Mouse (Mus musculus) ovary, postnatal 10 days (tissue): ENCODE measurements around the gene Sh3bp5.

Source experiments
- DNase-seq: peaks from one replicate; pipeline ENCODE4 v3.0.0; 2022; ENCODE audit warnings: low spot score

Sh3bp5 gene

DNA sequence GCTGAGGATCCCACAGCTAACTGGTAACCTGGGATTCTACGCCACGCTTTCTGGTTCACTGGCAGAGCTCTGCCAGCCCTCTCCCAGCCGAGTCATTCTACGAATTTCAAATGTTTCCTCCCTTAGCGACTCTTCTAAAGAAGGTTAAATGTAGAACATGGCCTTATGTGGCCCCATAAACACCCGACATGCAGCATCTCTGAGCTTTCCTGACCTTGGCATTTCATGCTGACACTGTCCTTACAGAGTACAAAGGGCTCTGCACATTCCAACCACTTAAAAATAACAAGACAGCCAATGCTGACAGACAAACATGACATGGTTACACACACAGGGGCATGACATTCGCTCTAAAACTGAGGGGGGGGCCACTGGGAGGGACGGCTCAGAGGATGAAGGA lies 27.2 kb downstream of the Sh3bp5 start:
- no peak for DNase-seq

DNA sequence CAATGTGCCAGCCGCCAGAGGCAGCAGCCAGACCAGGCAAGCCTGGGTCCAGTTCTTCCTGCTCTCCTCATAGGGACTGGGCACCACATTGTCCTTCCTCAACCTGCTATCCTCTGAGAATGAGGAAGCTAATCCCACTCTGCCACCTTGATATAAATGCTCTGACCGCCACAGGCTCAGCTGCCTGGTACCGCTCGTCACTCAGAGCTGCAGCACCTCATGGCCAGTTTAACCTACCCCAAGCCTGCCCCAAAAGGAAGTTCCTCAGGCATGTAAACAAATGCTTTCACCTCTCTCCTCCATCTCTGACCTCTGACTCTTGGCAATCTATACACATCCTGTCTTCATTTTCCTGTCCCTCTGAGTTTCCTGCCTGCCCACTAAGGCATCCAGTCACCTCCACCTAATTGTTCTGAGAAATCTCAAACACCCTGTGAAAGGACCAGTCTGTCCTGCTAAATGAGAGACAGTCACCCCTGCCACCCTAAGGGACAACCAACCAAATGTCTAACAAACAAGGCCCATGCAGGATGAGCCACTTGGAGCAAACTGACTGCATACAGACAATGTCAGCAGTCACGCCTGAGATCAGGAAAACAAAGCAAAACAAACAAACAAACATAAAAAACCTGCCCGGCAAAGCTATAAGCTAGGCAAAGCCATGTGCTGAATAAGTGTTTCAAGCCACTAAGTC lies 27.8 kb downstream of the Sh3bp5 start:
- no peak for DNase-seq

DNA sequence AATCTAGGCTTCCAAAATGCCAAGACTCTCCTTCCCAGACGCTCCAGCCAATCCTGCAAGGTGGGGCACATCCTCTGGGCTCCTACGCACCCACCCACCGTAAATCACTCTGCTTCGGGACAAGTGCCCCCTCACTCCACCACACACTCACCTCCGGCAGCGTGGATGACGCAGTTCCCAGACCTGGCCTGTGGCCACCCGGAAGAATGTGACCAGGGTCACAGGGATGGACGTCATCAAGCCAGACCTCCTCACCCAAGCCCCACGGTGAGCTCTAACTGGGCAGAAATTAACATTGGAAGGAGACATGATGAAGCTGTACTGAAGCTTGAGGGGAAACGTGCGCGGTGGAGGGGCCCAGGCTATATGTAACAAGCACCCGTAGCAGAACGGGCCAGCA lies 28.7 kb downstream of the Sh3bp5 start:
- DNase-seq, result no peak

DNA sequence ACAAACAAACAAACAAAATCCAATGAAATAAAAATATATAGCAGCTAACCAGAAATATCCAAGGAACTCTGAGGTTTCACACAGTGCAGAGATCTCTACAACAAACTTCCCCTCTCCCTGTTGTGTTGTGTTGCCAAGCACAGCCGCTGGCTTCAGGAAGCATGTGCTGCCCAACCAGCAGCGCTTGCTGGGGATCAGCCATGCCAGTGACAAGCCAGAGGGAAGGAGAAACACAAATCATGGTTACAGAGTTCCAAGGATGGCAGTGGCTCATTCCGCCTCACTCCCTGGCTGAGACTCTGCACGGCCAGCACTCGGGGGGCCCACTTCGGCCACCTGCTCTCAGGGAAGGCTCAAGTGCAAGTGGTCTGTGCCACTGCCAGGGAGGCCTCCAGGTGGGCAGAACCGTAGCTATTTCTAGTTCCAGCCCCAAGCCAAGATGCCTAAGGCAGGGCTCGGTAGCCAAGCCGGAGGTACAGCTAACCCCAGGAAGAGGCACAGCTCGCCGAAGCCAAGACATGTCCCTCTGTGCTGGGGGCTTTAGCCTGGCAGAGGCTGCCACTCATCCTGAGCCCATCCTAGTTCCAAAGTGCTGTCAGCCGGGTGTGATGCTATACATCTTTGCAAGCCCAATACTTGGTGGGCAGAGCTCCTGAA lies 29.6 kb downstream of the Sh3bp5 start:
- no peak for DNase-seq

DNA sequence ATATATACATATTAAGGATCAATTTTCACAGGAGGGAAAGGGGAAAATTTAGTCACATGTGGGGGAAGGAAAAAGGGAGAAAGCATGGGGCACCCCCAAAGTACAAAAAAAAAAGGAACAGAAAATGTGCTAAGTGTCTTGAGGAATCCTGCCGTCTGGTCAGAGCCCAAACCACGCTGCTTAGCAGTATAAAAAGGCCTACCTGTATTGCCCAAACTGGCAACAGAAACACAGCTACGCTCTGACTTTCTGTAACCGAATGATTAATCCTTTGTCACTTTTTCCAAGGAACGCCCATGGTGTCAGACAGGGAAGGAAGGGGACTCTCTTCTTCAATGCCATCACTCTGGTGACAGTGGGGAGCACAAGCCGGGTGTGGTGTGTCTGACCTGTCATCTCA lies 30.2 kb downstream of the Sh3bp5 start:
- DNase-seq, result no peak

DNA sequence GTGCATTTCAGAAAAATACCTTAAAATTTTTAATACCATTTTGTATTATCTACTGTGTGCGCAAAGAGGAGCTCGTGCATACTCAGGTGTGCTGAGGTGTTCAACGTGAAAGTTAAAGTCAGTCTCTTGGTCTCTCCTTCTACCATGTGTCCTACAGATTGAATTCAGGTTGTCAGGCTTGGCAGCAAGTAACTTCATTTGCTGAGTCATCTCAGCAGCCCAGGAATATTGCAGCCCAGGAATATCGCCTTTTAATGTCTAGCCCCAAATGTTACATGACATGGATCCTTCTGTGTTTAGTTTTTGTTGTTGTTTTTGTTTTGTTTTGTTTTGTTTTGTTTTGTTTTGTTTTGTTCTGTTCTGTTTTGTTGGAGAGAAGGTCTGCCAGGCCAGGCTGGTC lies 31.2 kb downstream of the Sh3bp5 start:
- DNase-seq, result no peak

DNA sequence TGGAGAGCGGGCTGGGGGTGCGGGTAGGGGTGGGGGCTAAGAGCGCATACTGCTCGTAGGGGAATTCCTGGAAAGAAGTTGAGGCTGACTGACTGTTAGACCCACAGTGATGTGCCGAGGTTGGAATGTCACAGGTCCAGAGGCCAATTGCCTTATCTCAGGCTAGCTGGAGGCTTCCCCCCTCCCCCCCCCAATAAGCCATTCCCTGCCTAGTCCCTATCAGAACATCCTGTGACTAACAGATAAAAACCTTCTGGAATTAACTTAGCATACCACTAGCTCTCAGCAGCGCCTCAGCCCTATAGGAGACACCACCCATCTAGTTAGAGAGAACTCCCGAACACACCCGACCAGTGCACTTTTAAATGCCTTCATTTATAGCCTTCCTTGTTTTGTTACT lies 31.9 kb downstream of the Sh3bp5 start:
- no peak for DNase-seq

DNA sequence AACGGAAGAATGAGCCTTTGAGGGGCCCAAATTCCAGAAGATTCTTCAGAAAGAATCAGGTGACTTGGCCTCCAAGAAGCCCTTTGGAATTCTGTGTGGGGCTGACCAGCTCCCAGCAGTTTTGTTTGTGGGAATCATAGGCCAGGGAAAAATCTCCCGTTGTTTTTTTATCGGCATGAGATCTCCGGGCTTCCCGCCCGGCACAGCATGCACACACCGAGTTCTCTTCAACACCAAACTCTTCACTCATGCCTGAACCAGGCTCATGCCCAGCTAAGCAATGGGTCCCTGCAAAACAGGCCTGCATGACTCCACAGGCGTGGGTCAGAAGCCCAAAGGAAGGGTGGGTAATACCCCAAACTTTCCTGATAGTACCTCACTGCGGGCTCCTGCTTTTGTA lies 32.3 kb downstream of the Sh3bp5 start:
- no peak for DNase-seq

DNA sequence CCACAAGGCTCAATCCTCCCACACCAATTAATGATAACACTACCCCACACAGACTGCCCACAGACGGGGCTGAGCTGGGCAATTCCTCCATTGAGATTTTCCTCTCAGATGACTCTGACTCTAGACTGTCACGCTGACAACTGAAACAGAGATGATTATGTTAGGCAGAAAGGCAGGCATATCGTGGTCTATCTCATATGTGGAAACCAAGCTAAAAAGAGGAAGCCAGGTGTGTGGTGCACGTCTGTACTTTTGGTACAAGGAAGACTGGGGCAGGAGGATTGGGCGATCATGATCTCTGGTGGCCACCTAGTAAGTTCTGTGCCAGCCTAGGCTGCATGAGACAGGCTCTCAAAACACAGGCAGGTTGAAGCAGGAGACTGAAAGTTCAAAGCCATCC lies 33.2 kb downstream of the Sh3bp5 start:
- DNase-seq, result no peak

DNA sequence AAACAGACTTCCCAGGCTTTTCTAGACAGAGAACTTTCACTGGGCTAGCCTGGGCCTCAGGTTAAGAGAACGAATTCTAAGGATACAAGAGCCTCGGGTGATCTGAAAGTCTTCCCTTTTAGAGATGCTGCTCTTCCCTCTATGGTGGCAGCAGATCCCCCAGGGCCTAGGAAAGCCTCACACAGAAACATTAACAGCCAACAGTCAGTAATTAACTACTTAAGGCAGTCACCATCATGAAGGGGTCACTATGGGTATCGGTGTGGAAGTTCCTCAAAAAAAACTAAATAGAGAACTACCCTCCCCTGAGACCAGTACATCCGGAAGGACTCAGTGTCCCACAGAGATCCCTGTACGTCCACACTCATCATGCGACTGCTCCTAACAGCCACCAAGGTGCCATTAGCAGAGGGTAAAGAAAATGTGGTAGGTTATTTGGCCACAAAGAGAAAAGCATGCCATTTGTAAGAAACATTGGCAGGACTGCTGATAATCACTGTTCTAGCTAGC lies 33.9 kb downstream of the Sh3bp5 start:
- DNase-seq, result no peak

DNA sequence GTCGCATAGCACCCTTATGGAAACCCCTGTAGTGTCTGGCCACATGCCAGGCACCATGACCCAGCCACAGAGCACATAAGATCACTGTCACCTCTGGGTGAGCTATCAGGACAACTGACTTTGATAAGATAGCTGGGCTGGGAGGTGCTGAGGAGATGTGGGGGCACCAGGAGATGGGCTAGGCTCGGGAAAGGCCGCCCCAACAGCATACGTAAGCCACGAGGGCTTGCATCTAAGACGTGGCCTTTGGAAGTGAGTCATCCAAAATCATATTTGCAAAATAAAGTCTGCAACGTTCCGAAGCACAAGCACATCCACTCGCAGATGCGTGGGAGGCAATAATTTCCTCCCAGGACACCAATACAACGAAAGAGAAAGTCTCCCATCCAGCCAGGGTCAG lies 35.0 kb downstream of the Sh3bp5 start:
- DNase-seq, result no peak

DNA sequence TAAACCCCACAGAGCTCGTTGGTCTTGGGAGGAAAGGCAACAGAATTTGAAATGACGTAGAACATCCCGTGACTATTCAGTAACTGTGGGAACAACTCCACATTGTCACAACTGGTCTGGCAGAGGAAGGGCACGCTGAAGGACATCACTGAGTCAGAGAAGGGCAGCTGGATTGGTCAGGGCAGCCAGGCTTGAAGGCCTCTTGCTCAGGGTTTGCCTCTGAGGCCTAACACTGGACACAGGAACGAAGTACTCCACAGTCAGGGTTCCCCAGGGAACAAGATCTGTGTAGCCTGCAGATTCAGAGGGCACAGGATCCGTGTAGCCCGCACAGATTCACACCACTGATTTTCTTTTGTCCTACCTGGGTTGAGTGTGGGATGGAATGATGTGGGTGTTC lies 35.6 kb downstream of the Sh3bp5 start:
- DNase-seq, result no peak

DNA sequence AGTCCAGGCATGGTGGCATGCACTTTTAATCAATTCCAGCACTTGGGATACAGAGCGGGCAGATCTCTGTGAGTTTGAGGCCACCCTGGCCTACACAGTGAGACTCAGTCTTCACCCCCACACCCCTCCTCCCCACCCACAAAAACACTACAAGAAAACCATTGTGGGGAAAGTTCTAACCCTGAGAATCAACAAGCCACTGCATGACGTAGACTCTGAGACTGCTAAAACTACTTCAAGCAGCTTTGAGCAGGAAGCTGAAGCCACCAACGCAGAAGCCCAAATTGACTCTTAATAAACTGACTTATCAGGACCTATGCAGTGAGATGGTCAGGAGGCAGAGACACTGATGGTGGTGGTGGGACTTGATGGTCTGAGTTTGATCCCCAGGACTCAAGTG lies 36.6 kb downstream of the Sh3bp5 start:
- DNase-seq, result no peak

DNA sequence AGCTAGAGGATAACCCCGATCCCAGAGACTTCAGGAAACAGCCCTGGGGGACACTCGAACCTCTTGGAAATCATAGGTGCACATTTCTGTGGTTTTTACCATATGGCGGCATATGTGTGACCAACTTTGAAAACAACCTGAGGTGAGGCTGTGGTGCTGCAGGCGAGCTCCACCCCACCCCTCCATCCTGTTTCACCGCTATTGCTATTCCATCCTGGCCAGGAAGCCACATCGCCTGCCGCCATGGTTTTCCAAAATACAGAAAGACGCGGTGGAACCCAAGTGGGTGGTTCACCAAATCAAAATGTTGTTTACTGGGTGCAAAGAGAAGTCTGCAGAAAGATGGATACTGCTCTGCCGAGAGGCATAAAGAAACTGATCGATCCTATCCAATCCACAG lies 37.1 kb downstream of the Sh3bp5 start:
- no peak for DNase-seq

DNA sequence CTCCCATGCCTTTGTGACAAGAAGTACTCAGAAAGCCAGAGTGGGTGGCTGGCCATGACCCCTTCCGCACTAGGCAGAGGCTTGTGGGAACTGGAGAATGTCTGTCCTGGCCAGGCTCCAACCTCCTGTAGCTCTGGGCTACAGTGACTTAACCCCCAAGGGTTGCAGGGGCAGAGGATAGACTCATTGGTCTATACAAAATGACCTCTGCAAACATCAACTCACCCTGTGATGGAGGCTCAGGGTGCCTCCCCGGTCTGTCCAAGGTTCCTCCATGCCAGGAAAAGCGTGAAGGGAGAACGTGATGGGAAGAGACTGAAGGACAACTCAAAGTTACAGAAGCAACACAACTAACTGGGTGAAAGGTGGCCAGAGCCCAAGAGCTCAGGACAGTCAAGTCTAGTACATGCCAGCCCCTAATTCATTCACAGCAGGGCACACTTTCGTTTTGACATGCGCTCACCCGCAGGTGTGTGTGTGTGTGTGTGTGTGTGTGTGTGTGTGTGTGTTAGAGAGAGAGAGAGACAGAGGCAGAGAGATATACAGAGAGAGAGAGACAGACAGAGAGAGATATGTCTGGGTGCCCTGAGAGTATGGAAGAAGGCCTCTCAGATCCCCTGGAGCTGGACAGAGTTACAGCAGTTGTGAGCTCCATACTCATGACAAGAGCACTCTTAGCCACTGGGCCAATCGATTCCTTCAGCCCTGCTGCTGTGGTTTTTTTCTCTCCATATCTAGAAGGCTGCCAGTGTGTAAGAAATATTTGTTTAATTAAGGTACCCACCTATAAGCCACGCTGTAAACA lies 37.9 kb downstream of the Sh3bp5 start:
- DNase-seq, result no peak

DNA sequence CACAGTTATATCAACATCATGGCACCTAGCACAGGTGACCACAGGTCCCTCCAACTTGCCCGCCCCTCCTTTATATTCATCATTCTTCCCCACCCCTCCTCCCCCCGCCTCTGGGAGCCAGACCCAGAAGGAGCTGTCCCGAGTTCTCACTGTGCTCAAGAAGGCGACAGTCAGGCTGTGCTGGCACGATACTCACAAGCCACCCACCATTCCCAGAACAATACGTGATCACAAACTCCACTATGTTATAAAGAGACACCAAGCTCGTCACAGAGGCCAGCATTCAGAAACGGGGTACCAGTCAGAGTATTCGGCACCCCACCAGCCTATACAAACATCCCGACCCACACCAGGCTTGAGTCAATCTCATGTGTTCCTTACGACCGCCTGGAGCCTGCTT lies 38.5 kb downstream of the Sh3bp5 start:
- no peak for DNase-seq

DNA sequence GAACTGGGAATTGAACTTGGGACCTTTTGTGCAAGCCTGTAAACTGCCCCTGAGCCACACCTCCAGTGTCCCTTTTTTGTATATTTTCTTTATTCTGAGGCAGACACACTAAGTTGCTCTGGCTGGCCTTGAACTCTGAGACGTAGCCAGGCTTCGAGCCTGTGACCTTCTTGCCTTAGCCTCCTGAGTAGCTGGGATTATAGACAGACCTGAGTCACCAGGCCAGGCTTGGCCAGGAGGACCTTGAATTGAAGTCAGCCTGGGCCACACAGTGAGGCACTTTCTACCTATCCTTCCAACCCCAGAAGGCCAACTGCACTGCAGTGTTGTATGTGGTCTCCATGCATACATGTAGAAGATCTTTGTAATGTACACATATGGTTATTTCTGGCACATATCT lies 39.5 kb downstream of the Sh3bp5 start:
- DNase-seq, result no peak

DNA sequence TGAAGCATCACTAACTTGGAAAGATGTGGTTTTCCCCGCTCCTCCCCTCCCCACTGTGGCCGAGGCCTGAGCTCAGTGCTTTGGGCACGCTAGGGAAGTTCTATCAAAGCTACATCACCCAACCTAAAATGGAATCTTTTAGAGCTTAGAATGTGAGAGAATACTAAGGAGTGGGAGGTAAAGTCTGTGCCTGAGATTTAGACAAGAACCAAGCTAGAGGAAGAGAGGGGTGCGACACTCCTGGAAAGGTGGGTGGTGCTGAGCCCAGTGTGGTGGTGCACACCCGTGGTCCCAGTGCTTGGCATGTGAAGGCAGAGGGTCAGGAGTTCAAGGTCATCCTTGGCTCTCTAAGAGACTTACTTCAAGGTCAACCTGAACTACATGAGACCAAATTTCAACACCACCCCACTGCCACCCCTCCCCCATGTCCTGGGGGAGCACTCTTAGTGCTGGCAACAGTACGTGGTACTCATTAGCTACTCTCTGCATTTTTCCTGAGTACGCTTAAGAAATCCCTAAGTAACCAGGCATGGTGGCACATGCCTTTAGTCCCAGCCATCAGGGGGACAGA lies 40.2 kb downstream of the Sh3bp5 start:
- no peak for DNase-seq

DNA sequence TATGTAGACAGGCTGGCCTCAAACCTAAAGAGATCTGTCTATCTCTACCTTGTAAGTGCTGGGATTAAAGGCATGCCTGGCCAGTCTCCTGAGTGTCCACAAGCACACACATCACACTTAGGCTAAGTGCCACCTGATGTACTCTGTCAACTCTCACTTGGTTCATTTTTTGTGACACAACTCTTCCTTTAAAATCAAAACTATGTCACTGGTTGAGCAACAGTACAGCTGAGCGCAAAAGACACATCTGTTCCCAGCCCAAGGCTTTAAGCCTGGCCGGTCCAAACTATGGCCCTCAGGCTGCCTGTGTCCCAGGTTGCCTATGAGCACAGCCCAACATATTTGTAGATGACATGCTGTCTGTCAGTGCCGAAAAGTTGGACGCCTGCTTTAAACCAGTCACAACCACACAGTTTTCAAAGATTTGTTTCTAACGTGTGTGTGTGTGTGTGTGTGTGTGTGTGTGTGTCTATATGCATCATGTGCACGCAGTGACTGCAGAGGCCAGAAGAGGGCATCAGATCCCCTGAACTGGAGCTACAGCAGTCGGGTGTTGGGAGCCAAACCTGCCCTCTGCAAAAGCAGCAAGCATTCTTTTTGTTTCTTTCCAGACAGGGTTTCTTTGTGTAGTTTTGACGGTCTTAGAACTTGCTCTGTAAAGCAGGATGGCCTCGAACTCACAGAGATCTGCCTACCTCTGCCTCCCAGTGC lies 40.9 kb downstream of the Sh3bp5 start:
- no peak for DNase-seq

DNA sequence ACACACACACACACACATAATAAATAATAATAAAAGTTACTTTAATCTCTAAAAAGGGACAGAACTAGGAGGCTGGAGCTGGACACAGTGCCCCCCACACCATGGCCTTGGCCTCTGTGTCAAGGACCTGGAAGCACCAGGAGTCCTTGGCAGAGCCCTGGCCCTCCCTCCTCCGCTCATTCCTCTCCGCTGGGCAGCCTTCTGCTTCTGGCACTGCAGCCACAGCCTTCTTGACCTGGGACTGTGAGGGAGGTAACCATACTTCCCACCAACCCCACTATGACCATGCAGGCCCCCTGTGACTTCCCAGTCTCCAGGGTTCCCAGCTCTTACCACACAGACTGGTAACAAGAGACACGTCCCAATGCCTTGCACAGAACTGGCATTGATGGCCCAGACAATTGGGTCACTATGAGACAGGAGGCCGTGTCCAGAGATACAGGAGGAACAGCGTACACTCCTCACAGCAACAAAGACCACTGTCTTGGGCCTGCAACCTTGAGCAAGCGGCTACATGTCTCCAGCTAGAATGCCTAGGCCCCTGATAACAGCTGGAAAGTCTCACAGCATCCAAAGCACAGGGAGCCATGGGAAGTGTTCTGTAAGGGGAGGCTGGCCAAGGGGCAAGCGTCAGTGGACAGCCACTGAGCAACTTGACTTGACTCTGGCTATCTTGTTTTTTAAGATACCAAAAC lies 41.8 kb downstream of the Sh3bp5 start:
- no peak for DNase-seq

DNA sequence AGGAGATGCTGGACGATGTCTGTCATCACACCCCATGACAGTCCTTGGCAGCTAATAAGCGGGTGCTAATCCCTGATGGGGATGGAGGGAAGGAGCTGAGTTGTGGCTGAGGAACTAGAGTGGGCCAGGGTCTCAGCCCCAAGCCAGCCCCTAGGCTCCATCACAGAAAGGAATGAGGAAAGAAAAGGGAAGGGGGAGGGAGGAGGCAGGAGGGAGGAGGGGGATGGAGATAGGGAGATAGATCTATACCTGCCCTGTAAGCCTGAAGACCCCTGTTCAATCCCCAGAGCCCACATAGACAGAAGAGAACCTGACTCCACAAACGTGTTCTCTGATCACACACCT lies 42.4 kb downstream of the Sh3bp5 start:
- DNase-seq, result no peak
